Mouse (Mus musculus) MEL (cell line): ENCODE data around the gene Unc13d. TPM values are rescaled to one million over a fixed set of nuclear protein-coding genes. Genes with fewer than 3 reads are reported as not detected.

Source experiments
- DNase-seq: peaks from one replicate; pipeline ENCODE4 v3.0.0; 2011; ENCODE audit warnings: low read depth, low spot score
- H3K27ac ChIP-seq: 2 replicates; pipeline ENCODE4 v1.5.1; 2012; ENCODE audit warnings: low read depth, mild to moderate bottlenecking, control low read depth, low read length, moderate library complexity; ENCODE audit not compliant: control insufficient read depth
- H3K27me3 ChIP-seq, 2 experiments: fragments of 150-350 bp in 1 of 2; sonication (generic) in 1 of 2; 2 replicates each; pipeline ENCODE4 v1.6.1; 2012; ENCODE audit warnings: low read length in 2 of 2, mild to moderate bottlenecking in 2 of 2, improper control_type of control experiment in 1 of 2, moderate library complexity in 1 of 2; ENCODE audit not compliant: insufficient read depth in 2 of 2, control insufficient read depth in 1 of 2
- H3K36me3 ChIP-seq, 2 experiments: 2 replicates each; pipeline ENCODE4 v1.6.1; 2012 to 2014; ENCODE audit warnings: low read length in 2 of 2, improper control_type of control experiment in 1 of 2, inconsistent platforms in 1 of 2, mild to moderate bottlenecking in 1 of 2; ENCODE audit not compliant: insufficient read depth in 2 of 2, control insufficient read depth in 1 of 2
- H3K4me1 ChIP-seq, 2 experiments: fragments of 150-350 bp in 1 of 2; sonication (generic) in 1 of 2; 2 replicates each; pipeline ENCODE4 v1.6.1; 2012; ENCODE audit warnings: low read length in 2 of 2, improper control_type of control experiment in 1 of 2, mild to moderate bottlenecking in 1 of 2; ENCODE audit not compliant: insufficient read depth in 2 of 2, control insufficient read depth in 1 of 2
- H3K4me3 ChIP-seq, 2 experiments: fragments of 150-350 bp in 1 of 2; sonication (generic) in 1 of 2; 2 replicates each; pipeline ENCODE4 v1.5.1; 2012; ENCODE audit warnings: low read depth in 2 of 2, low read length in 2 of 2, mild to moderate bottlenecking in 2 of 2, moderate library complexity in 2 of 2, control low read depth in 1 of 2, improper control_type of control experiment in 1 of 2; ENCODE audit not compliant: control insufficient read depth in 1 of 2, insufficient read depth in 1 of 2
- H3K79me2 ChIP-seq: 2 replicates; pipeline ENCODE4 v1.6.1; 2012; ENCODE audit warnings: mild to moderate bottlenecking, low read length, moderate library complexity; ENCODE audit not compliant: control insufficient read depth, poor library complexity, insufficient read depth
- H3K9ac ChIP-seq: 2 replicates; pipeline ENCODE4 v1.6.1; 2012; ENCODE audit warnings: low read depth, mild to moderate bottlenecking, control low read depth, low read length, moderate library complexity; ENCODE audit not compliant: control insufficient read depth, poor library complexity, severe bottlenecking
- H3K9me3 ChIP-seq: fragments of 150-350 bp; sonication (generic); replicated peaks from 2 replicates; pipeline ENCODE4 v1.6.1; 2012; ENCODE audit warnings: mild to moderate bottlenecking, low read length, improper control_type of control experiment, moderate library complexity; ENCODE audit not compliant: insufficient read depth
- BHLHE40 ChIP-seq: IDR thresholded peaks from 2 replicates; pipeline ENCODE4 v1.6.1; 2012; ENCODE audit warnings: low read depth, mild to moderate bottlenecking, inconsistent platforms, low read length, improper control_type of control experiment, borderline replicate concordance
- CHD1 ChIP-seq: IDR thresholded peaks from 2 replicates; pipeline ENCODE4 v1.6.1; 2012; ENCODE audit warnings: low read depth, mild to moderate bottlenecking, inconsistent platforms, low read length, improper control_type of control experiment
- CHD2 ChIP-seq: IDR thresholded peaks from 2 replicates; pipeline ENCODE4 v1.6.1; 2011; ENCODE audit warnings: low read length, improper control_type of control experiment
- CTCF ChIP-seq, 3 experiments: IDR thresholded peaks in 2 of 3; conservative IDR thresholded peaks in 1 of 3; 2 replicates each; pipeline ENCODE4 v1.5.1; 2011 to 2012; ENCODE audit warnings: low read length in 3 of 3, low read depth in 2 of 3, mild to moderate bottlenecking in 2 of 3, improper control_type of control experiment in 1 of 3, inconsistent platforms in 1 of 3, mixed read lengths in 1 of 3, moderate library complexity in 1 of 3; ENCODE audit not compliant: control insufficient read depth in 1 of 3, insufficient read depth in 1 of 3, poor library complexity in 1 of 3, severe bottlenecking in 1 of 3
- E2F4 ChIP-seq: IDR thresholded peaks from 2 replicates; pipeline ENCODE4 v1.6.1; 2011; ENCODE audit warnings: low read depth, low read length, improper control_type of control experiment, borderline replicate concordance
- EP300 ChIP-seq, 2 experiments: IDR thresholded peaks; 2 replicates each; pipeline ENCODE4 v1.6.1; 2011; ENCODE audit warnings: improper control_type of control experiment in 2 of 2, low read length in 2 of 2, low read depth in 1 of 2, mild to moderate bottlenecking in 1 of 2
- ETS1 ChIP-seq: IDR thresholded peaks from 2 replicates; pipeline ENCODE4 v1.6.1; 2012; ENCODE audit warnings: low read depth, mild to moderate bottlenecking, inconsistent platforms, low read length, improper control_type of control experiment, moderate library complexity
- GATA1 ChIP-seq: IDR thresholded peaks from 2 replicates; pipeline ENCODE4 v1.6.1; 2011; ENCODE audit warnings: low read depth, low read length, improper control_type of control experiment
- HCFC1 ChIP-seq: IDR thresholded peaks from 2 replicates; pipeline ENCODE4 v1.6.1; 2012; ENCODE audit warnings: low read depth, mild to moderate bottlenecking, inconsistent platforms, low read length, improper control_type of control experiment, moderate library complexity
- JUND ChIP-seq: IDR thresholded peaks from 2 replicates; pipeline ENCODE4 v1.6.1; 2011; ENCODE audit warnings: low read depth, mild to moderate bottlenecking, improper control_type of control experiment, low read length
- MAX ChIP-seq: IDR thresholded peaks from 2 replicates; pipeline ENCODE4 v1.6.1; 2011; ENCODE audit warnings: low read length, improper control_type of control experiment
- MXI1 ChIP-seq: IDR thresholded peaks from 2 replicates; pipeline ENCODE4 v1.6.1; 2011; ENCODE audit warnings: mild to moderate bottlenecking, low read depth, low read length, improper control_type of control experiment
- MYB ChIP-seq: IDR thresholded peaks from 2 replicates; pipeline ENCODE4 v1.6.1; 2011; ENCODE audit warnings: mild to moderate bottlenecking, low read depth, low read length, improper control_type of control experiment
- MYC ChIP-seq: IDR thresholded peaks from 2 replicates; pipeline ENCODE4 v1.6.1; 2011; ENCODE audit warnings: low read depth, mild to moderate bottlenecking, low read length, improper control_type of control experiment, moderate library complexity
- NELFE ChIP-seq: IDR thresholded peaks from 2 replicates; pipeline ENCODE4 v1.6.1; 2011; ENCODE audit warnings: low read depth, low read length, improper control_type of control experiment
- POLR2A ChIP-seq, 2 experiments: IDR thresholded peaks; 2 replicates each; pipeline ENCODE4 v1.6.1; 2011 to 2012; ENCODE audit warnings: low read length in 2 of 2, mild to moderate bottlenecking in 2 of 2, control low read depth in 1 of 2, improper control_type of control experiment in 1 of 2, low read depth in 1 of 2, moderate library complexity in 1 of 2; ENCODE audit not compliant: control insufficient read depth in 1 of 2, insufficient read depth in 1 of 2, poor library complexity in 1 of 2
- POLR2AphosphoS2 ChIP-seq: IDR thresholded peaks from 2 replicates; pipeline ENCODE4 v1.6.1; 2011; ENCODE audit warnings: low read length, improper control_type of control experiment
- POLR2AphosphoS5 ChIP-seq: IDR thresholded peaks from 2 replicates; pipeline ENCODE4 v1.6.1; 2012; ENCODE audit warnings: low read depth, borderline replicate concordance, mild to moderate bottlenecking, inconsistent platforms, low read length, moderate library complexity, mixed read lengths
- RAD21 ChIP-seq: IDR thresholded peaks from 2 replicates; pipeline ENCODE4 v1.6.1; 2011; ENCODE audit warnings: mild to moderate bottlenecking, low read depth, low read length, improper control_type of control experiment
- RCOR1 ChIP-seq: IDR thresholded peaks from 2 replicates; pipeline ENCODE4 v1.6.1; 2012; ENCODE audit warnings: low read depth, mild to moderate bottlenecking, inconsistent platforms, low read length, improper control_type of control experiment
- SIN3A ChIP-seq: IDR thresholded peaks from 2 replicates; pipeline ENCODE4 v1.6.1; 2012; ENCODE audit warnings: low read length, improper control_type of control experiment, inconsistent platforms
- SMC3 ChIP-seq: IDR thresholded peaks from 2 replicates; pipeline ENCODE4 v1.6.1; 2011; ENCODE audit warnings: low read depth, low read length, improper control_type of control experiment
- TAL1 ChIP-seq: IDR thresholded peaks from 2 replicates; pipeline ENCODE4 v1.6.1; 2012; ENCODE audit warnings: mild to moderate bottlenecking, inconsistent platforms, low read length, moderate library complexity, mixed read lengths
- TBP ChIP-seq: IDR thresholded peaks from 2 replicates; pipeline ENCODE4 v1.8.0; 2011; ENCODE audit warnings: low read depth, low read length, improper control_type of control experiment
- TCF12 ChIP-seq: IDR thresholded peaks from 2 replicates; pipeline ENCODE4 v1.6.1; 2014; ENCODE audit warnings: low read depth, mild to moderate bottlenecking, inconsistent platforms, low read length, improper control_type of control experiment, moderate library complexity
- UBTF ChIP-seq: IDR thresholded peaks from 2 replicates; pipeline ENCODE4 v1.6.1; 2012; ENCODE audit warnings: low read depth, mild to moderate bottlenecking, inconsistent platforms, low read length, improper control_type of control experiment, moderate library complexity, borderline replicate concordance; ENCODE audit not compliant: insufficient read depth
- USF1 ChIP-seq: IDR thresholded peaks from 2 replicates; pipeline ENCODE4 v1.6.1; 2014; ENCODE audit warnings: low read depth, mild to moderate bottlenecking, inconsistent platforms, low read length, improper control_type of control experiment, moderate library complexity
- ZC3H11A ChIP-seq: IDR thresholded peaks from 2 replicates; pipeline ENCODE4 v1.6.1; 2012; ENCODE audit warnings: low read depth, mild to moderate bottlenecking, inconsistent platforms, low read length, improper control_type of control experiment
- ZNF384 ChIP-seq: IDR thresholded peaks from 2 replicates; pipeline ENCODE4 v1.6.1; 2012; ENCODE audit warnings: low read depth, mild to moderate bottlenecking, inconsistent platforms, low read length, improper control_type of control experiment
- polyA plus RNA-seq, 2 experiments: library from polyadenylated mRNA; stranded (reverse) in 1 of 2; unstranded in 1 of 2; fragments of >175 nt in 1 of 2; fragments of >200 nt in 1 of 2; gene quantifications; 2 replicates each; pipeline versions ENCODE4 v1.2.1 to v1.2.4; 2012; ENCODE audit warnings: low replicate concordance in 2 of 2, low read depth in 1 of 2; ENCODE audit not compliant: insufficient read length in 2 of 2, insufficient read depth in 1 of 2, missing spikeins in 1 of 2
- total RNA-seq: library from RNA; depleted of rRNA; stranded (reverse); fragments of 300-350 nt; gene quantifications from 2 replicates; pipeline ENCODE4 v1.2.3, GENCODE M21; 2012

The Unc13d gene
- total and polyA plus RNA-seq, 3 experiments: 115 to 146 TPM; not detected in 1

GRCm38 (mm10) chr11:116089545-116089944 is 11.8 kb upstream of the Unc13d start:
- Histone ChIP-seq H3K36me3 (peaks cover 0 to 38% of the 10 kb centered on the region in 2 experiments; a peak in 2 of 4 replicates), H3K9ac (no peak overlapping the region), H3K27ac (peak overlapping the region; percentile 12), H3K4me1 (peaks cover 12 to 38% of the 10 kb centered on the region in 2 experiments), H3K27me3 (no peaks in the 10 kb centered on the region), H3K9me3 (no peaks in the 10 kb centered on the region), H3K4me3 (no peak overlapping the region)
- no peak for DNase-seq
- peak; percentile 92 for TF ChIP-seq TBP
- no peak for TF ChIP-seq TAL1
- TF ChIP-seq E2F4: no peak
- 0 out of 2 replicates have a peak, but pooled peaks have one; percentile 50 for TF ChIP-seq UBTF
- TF ChIP-seq, all 39 proteins: peak for 2
- H3K79me2 ChIP-seq: peaks cover 9% of the 10 kb centered on the region

GRCm38 (mm10) chr11:116088741-116089394 is 11.1 kb upstream of the Unc13d start:
- Histone ChIP-seq H3K79me2 (peaks cover 9% of the 10 kb centered on the region), H3K9ac (no peak overlapping the region; the same call in 1 of the 2 replicates), H3K4me1 (peaks cover 13 to 41% of the 10 kb centered on the region in 2 experiments), H3K27me3 (no peaks in the 10 kb centered on the region)
- TF ChIP-seq TCF12: peak; percentile 97
- TF ChIP-seq SMC3: peak; percentile 25
- TF ChIP-seq ZC3H11A: peak; percentile 17; the same call in 1 of the 2 replicates
- peak; percentile 98 for TF ChIP-seq RCOR1
- peak; percentile 92 for TF ChIP-seq TAL1
- TF ChIP-seq HCFC1: peak; percentile 53; the same call in 1 of the 2 replicates
- TF ChIP-seq POLR2AphosphoS2: no peak
- no peak for TF ChIP-seq USF1
- TF ChIP-seq POLR2AphosphoS5: no peak
- TF ChIP-seq BHLHE40: peak; percentile 83
- TF ChIP-seq RAD21: peak; percentile 5; the same call in 1 of the 2 replicates
- peak; percentile 58 for TF ChIP-seq TBP
- TF ChIP-seq CHD1: no peak
- TF ChIP-seq MAX: 0 out of 2 replicates have a peak, but pooled peaks have one; percentile 54
- TF ChIP-seq CTCF (IDR thresholded peaks at IDR 0.05 in 2 of 3, conservative IDR thresholded peaks at IDR 0.05 in 1 of 3; ENCODE audit: control insufficient read depth in 1 of 3, insufficient read depth in 1 of 3, low read depth in 2 of 3, low read length in 3 of 3, poor library complexity in 1 of 3, severe bottlenecking in 1 of 3): peak; percentile 15 to 50 (median 15); a peak in 3 of 6 replicates
- peak; percentile 54; the same call in 1 of the 2 replicates for TF ChIP-seq MXI1
- peak; percentile 97 for TF ChIP-seq GATA1
- TF ChIP-seq SIN3A: peak; percentile 90
- TF ChIP-seq NELFE: no peak
- TF ChIP-seq MYC: peak; percentile 55; the same call in 1 of the 2 replicates
- TF ChIP-seq CHD2: no peak
- TF ChIP-seq ETS1: peak; percentile 93
- peak; percentile 75 for TF ChIP-seq ZNF384
- no peak for TF ChIP-seq JUND
- peak; percentile 45 for TF ChIP-seq MYB
- peak; percentile 95 to 98 for TF ChIP-seq EP300 (IDR thresholded peaks at IDR 0.05; ENCODE audit: low read depth in 1 of 2, low read length in 2 of 2)
- TF ChIP-seq POLR2A (IDR thresholded peaks at IDR 0.05; ENCODE audit: control insufficient read depth in 1 of 2, insufficient read depth in 1 of 2, low read depth in 1 of 2, low read length in 2 of 2, poor library complexity in 1 of 2): peak in 1 of 2 experiments; percentile 28; a peak in 1 of 4 replicates
- TF ChIP-seq, all 39 proteins: peak for 20
- Histone ChIP-seq H3K36me3 (peaks cover 0 to 41% of the 10 kb centered on the region in 2 experiments; a peak in 2 of 4 replicates), H3K9me3 (no peaks in the 10 kb centered on the region), H3K4me3 (peak overlapping the region in 1 of 2 experiments; percentile 78; a peak in 1 of 4 replicates), H3K27ac (peak overlapping the region; percentile 93)
- peak; percentile 94 for DNase-seq
